Mouse (Mus musculus) T-helper 2 cell (primary cell): ENCODE measurements around the gene Mthfd1.

Experiments used
- in situ Hi-C: fragments of 300-600 bp; cut with MboI, MseI; formaldehyde crosslinking; loops from one replicate; pipeline ENCODE4 v1.15.1; 2025; ENCODE audit warnings: high pct_unique_total_duplicates

The Mthfd1 gene

GRCm38 (mm10) chr12:76345759-76346455 is 90.8 kb downstream of the Mthfd1 start:
- in situ Hi-C loops, result no loop called here

- in situ Hi-C loops, result no loop called here
Observed at GRCm38 (mm10) chr12:76349680-76350220, 94.7 kb downstream of the Mthfd1 start.

GRCm38 (mm10) chr12:76360868-76361267 is 105.8 kb downstream of the Mthfd1 start:
- in situ Hi-C loops, result no loop called here

GRCm38 (mm10) chr12:76361405-76362302 is 106.6 kb downstream of the Mthfd1 start:
- in situ Hi-C loops, result no loop called here

- in situ Hi-C loops, result no loop called here
Observed at GRCm38 (mm10) chr12:76362303-76362676, 107.2 kb downstream of the Mthfd1 start.

- in situ Hi-C loops, result no loop called here
Observed at GRCm38 (mm10) chr12:76366276-76366675, 111.2 kb downstream of the Mthfd1 start.

GRCm38 (mm10) chr12:76367096-76367995 is 112.2 kb downstream of the Mthfd1 start:
- in situ Hi-C loops, result no loop called here

GRCm38 (mm10) chr12:76368201-76368789 is 113.2 kb downstream of the Mthfd1 start:
- in situ Hi-C loops, result no loop called here

GRCm38 (mm10) chr12:76368790-76369205 is 113.7 kb downstream of the Mthfd1 start:
- in situ Hi-C loops, result no loop called here
